Mouse (Mus musculus) layer of hippocampus, adult 8-10 months (tissue): ENCODE results near the gene Mrpl46. TPM values are rescaled to one million over a fixed set of nuclear protein-coding genes. Genes with fewer than 3 reads are reported as not detected.

ENCODE experiments used
- DNase-seq, 2 experiments: peaks; one replicate each; pipeline ENCODE4 v3.0.0; 2022; ENCODE audit warnings: low spot score in 2 of 2
- total RNA-seq, 4 experiments: library from RNA; stranded (reverse); gene quantifications; 2 replicates each; pipeline ENCODE4 v1.2.4; 2022

Mrpl46 gene
- total RNA-seq, 4 experiments from 2014 or later, result 24.8 to 33.6 (median 30.3) TPM

DNA sequence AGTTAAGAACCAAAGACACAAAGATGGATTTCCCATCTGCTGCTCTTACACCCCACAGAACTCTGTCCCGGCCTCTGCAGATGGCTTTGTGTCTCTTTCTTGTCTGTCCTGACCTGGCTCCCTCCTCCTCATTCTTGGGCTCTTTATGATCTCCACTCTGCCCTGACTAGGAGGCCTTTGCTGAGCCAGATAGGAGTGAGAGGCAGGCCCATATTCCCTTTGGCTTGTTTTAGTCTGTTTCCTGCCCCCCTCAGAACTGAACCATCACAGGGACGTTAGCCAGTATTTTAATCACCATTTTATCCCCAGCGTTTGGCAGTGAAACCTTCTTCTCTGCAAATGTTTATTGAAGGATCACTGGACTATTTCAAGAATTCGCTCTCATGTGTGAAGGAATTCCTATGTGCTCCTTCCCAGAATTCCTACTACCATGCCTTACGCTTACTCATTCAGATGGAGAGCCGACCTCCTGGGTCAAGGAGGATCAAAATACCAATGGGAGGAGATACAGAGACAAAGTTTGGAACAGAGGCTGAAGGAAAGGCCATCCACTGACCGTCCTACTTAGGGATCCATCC is 14.2 kb downstream of the Mrpl46 start:
- no peak for DNase-seq

DNA sequence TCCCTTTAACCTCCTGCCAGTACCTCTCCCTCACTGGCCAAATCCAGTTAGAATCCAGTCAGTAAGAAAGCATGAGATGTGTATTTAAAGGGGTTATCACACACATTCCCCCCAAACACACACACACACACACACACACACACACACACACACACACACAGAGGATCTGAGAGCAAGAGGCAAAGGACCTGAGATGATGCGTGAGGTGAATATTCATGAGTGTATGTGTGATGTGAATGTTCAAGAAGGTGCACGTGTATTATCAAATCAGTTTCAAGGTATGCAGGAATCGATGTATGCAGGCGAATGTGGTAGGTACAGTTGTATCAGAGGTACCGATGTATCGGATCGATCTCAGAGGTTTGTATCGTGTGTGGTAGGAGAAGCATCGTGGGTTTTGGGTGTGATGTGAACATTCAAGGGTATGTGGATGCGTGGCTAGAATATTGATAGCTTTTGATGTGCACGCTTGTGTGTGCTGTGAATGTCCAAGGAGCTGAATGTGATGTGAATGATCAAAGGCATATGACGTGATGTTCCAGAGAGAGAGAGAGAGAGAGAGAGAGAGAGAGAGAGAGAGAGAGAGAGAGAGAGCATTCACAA is 15.3 kb downstream of the Mrpl46 start:
- no peak for DNase-seq

DNA sequence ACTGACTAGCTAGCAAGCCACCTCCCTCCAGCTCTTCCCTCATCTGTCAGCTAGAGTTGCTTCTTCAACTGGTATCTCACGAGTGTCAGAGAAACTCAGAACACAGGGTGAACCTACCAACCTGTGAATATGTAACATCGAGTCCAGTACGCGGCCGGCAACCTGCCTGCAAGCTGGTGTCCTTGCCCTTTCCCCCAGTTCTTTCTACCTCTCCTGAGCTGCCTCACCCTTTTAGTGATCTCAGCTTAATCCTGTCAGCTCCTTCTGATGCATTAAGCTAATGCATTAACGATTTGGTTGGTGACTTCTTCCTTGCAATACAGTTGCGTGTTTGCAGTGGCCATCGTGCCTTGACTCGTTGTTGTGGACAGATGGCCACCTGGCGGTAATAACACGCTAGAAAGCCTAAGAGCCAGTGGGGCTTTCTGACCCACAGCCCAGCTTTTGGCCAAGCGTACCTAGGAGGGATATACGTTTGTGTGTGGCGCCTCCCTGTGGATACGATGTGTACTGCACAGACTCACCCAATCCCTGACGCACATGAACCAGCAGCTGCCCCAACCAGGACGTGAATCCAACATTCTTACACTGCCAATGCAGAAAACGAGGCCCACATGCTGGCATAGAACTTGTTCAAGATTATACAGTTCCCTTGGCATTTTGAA is 17.2 kb downstream of the Mrpl46 start:
- peak; percentile 82 to 95 for DNase-seq

DNA sequence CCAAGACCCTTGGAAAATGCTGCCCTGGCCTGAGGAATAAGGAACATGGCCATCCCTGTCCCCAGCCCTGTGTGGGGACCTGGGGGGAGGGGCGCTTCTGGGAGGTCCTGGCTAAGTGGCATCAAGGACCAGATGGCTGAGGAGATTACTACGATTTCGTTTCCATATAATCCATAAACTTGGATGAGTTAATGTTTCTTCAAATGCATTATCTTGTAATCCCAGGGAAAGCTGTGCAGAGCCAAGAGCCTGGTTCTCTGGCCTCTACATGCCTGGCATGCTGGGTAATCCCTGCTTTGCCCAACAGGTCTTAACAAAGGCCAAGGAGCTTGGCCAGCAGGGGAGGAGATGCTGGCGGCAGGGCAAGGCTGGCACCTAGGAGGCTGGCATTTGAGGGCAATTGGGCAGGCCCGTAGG is 18.1 kb downstream of the Mrpl46 start:
- no peak for DNase-seq

DNA sequence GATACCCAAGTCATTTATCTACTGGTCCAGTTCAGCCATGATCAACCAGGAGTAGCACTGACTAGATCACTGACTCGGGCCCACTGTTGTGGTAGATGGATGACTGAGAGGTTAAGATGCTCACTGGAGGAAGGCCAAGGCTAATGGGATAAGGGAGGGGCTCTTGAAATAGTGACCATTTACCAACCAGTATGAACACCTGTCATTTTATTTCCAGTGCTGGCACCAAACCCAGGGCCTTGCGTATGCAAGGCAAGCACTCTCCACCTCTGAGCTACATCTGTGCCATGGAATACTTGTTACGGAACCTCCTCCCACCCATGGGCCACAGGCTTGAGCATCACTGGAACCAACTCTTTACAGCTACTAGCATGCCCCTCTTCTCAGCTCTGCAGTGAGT is 19.5 kb downstream of the Mrpl46 start:
- DNase-seq, result no peak

DNA sequence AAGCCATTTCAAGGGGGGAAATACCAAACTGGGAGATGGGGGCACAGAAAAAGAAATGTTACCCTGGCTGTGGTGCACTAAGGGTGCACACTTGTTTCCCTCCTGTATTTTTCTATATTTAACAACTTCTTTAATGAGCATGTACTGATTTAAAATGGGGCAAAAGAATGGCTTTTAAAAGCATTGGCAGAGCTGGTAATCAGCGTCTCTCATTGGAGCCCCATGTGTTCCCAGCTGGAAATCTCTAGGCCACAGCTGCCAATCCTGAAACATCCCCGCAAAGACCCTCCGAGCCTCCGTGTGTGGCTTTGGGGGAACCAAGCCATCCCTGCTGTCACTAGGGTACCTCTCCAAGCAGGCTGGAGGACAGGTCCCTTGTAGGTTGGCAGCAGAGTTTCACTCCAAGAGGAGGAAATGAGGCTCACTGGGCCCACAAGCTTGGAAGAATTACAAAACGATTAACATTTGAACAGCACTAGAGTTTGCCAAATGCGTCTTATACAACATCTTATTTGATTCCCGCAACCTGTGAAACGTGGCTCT is 28.8 kb downstream of the Mrpl46 start:
- peak in 1 of 2 experiments; percentile 15 for DNase-seq

DNA sequence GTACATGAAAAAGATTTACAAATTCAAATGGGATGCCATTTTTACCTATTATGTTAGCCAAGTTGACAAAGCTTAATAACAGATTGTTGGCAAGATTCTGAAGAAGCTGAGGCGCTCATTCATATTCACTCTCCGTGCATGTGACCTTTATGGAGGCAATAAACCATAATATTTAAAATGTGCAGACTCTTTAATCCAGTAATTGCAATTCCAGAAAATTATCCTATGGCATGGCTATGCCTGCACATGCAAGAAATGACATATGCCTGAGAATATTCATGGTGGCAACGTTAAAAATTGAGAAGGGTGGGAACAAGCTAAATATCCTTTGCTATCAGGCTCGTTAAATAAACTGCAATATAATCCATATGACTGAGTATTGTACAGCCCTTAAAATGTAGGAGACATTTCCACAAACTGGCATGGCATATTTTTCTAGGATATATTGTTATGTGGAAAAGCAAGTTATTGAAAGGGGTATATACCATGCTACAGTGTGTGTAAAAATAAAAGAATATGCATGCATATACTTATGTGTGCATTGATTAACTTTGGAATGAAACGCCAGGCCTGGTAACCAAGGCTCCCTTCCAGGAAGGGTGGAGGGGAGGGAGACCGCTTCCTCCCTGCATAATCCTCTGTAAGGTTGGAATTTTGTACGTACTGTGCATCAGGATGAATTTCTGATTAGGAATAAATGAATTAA is 29.4 kb downstream of the Mrpl46 start:
- DNase-seq, result no peak

DNA sequence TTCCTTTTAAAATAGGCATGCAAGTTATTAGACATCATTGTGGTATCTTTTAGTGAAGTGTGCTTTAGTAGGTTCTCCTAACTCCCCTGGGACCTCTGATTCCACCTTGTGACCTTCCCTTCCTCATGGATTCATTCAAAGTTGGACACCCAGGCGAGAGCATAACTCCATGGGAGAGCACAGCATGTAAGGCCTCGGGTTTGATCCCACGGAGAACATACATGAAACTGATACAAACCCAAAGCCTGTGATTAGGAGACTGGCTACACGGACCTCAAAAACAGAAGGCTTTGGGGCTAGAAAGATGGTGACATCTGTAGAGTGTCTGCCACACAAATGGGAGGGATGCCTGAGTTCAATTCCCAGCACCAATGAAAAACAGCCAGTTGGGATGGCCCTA is 30.4 kb downstream of the Mrpl46 start:
- DNase-seq, result no peak

DNA sequence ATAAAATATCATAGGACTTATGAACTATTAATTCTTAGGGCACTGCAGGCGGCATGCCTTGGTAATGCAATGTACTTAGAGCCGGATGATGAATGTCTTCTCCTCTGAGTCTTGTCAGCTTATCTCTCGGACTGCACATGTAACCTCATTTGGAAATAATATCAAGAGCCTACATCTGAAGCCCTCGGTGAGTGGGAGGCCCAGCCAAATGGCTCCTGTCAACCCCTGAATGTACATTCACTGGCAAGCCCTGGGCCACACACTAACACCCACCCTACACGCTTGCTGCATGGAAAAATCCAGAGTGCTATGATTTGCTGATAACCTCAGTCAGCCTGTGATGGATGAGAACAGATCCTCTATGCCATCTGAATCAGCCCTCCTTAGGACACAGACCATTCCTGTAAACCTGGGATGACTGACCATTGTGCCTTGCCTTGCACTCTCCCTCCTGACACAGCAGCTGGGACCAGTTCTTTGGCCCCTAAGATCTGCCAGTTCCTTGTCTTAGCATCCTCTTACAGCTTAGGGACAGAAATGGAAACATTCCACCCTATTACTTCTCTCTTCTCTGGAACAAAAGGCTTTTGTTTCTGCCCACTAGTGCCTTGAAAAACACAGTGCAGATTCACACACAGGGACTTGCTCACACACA is 39.5 kb downstream of the Mrpl46 start:
- DNase-seq, result no peak

DNA sequence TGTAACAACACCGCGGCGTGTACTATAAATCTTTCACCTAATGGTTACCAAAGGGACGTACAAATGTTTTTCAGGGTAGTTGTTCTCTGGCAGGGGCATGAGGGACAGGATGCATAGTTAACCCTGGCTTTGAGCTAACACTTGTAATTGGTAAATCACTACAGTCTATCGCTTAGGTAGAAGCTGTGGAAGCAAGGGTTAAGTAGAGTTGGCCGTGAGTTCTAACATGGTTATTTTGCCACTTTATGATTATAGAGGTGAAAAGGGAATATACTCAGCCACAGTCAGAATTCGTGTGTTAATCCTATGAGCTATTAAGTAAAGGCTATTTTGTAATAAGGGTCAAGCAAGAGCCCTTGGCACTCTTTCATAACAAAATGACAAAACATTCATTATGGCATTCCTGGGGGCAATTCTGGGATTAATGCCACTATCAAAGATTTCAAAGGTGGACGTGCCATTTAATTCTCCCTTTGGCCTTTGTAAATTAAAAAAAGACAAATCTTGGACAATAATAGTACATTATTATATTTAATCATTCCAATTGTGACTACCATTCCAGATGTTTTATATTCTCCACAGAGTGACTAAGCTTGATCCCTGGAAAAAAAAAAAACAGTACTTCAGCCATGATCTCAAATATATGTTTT is 43.9 kb downstream of the Mrpl46 start:
- DNase-seq, result no peak

DNA sequence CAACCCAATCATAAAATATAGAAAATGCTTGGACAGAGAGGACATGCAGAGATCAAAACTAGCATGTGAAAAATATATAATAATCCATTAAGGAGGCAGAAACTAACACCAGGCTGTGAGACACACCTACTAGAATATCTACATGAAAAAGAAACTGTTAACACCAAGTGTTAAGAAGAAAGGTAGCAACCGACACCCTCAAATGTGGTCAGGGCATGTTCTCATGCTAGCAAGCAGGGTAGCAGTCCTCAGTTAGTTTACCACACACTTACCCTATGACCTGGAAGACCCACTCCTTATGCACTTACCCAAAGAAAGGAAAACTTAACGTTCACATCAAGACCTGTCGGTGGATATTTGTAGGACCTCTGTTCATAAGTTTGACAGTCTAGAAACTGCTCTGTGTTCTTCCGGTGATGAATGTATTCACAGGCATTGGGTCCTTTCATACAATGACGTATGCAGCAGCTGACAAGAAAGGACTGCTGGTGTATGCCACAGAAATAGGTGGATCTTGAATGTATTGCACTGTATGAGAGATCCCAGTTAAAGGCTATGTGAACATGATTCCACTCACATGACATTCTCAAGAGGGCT is 45.6 kb downstream of the Mrpl46 start, which contains the start of gene Ntrk3:
Ntrk3 (minus strand) TSS at position 399 of the 597 bp plus-strand sequence.
- no peak for DNase-seq

DNA sequence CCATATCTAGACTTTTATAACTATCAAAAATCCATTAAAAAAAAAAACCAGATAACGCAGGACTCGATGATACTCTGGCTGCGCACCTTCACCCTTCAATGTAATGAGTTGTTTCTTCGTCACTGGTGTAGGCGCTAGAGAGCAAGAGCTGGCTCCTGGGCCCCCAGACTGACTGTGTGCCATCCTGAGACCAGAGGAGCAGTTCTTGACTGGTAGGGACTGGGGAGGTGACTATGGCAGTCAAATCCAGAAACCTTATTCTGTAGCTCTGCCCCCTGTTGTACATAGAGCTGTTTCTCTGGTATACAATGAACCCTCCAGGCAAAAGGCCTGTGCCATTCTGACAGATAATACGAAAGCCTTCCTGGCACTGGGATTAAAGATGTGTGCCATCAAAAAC is 46.1 kb downstream of the Mrpl46 start:
- DNase-seq, result no peak

DNA sequence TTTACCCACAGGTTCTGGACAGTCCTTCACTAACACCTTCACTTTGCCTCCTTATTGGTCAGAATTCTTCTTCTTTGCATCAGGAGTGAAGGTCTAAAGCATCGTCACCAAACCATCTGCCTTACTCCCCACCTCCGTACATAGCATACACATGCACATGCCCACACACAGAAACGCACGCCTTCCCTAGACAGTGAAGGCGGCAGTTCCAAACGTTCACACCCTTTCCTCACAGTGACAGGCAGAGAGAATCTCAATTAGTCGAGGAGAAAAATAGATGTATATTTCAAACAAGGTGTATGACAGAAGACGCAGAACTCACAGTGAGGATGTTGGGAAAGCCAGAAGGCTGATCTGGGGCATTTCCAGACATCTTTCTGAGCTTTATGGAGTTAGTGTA is 51.9 kb downstream of the Mrpl46 start:
- peak; percentile 15 to 25 for DNase-seq

Other genes starting within 250 kb of the Mrpl46 start
- 100 to 1,000 TPM; 175 to 215 (median 192) TPM for gene Ntrk3, start 45.5 kb downstream of the Mrpl46 start, total RNA-seq
- gene Mrps11, start 412 bp downstream of the Mrpl46 start, total RNA-seq, result 10 to 100 TPM; 36.2 to 45.6 (median 42.1) TPM
- gene Det1, start 63.7 kb upstream of the Mrpl46 start, total RNA-seq, result 1 to 10 TPM; 5.6 to 8.3 (median 6.5) TPM
- 10 to 100 TPM; 17.8 to 23.3 (median 21.7) TPM for gene Aen, start 112.3 kb upstream of the Mrpl46 start, total RNA-seq
- gene Isg20, start 129.9 kb upstream of the Mrpl46 start, total RNA-seq, result 1 to 10 TPM in 2 of 4 experiments, under 1 TPM in 1, not detected in 1; 0.83 to 1.4 (median 1.0) TPM